Mouse (Mus musculus) MEL (cell line): ENCODE measurements around the gene Crybb1. TPM values are rescaled to one million over a fixed set of nuclear protein-coding genes. Genes with fewer than 3 reads are reported as not detected.

Experiments used
- DNase-seq: peaks from one replicate; pipeline ENCODE4 v3.0.0; 2011; ENCODE audit warnings: low read depth, low spot score
- H3K27ac ChIP-seq: 2 replicates; pipeline ENCODE4 v1.5.1; 2012; ENCODE audit warnings: low read depth, mild to moderate bottlenecking, control low read depth, low read length, moderate library complexity; ENCODE audit not compliant: control insufficient read depth
- H3K27me3 ChIP-seq, 2 experiments: fragments of 150-350 bp in 1 of 2; sonication (generic) in 1 of 2; 2 replicates each; pipeline ENCODE4 v1.6.1; 2012; ENCODE audit warnings: low read length in 2 of 2, mild to moderate bottlenecking in 2 of 2, improper control_type of control experiment in 1 of 2, moderate library complexity in 1 of 2; ENCODE audit not compliant: insufficient read depth in 2 of 2, control insufficient read depth in 1 of 2
- H3K36me3 ChIP-seq, 2 experiments: 2 replicates each; pipeline ENCODE4 v1.6.1; 2012 to 2014; ENCODE audit warnings: low read length in 2 of 2, improper control_type of control experiment in 1 of 2, inconsistent platforms in 1 of 2, mild to moderate bottlenecking in 1 of 2; ENCODE audit not compliant: insufficient read depth in 2 of 2, control insufficient read depth in 1 of 2
- H3K4me1 ChIP-seq, 2 experiments: fragments of 150-350 bp in 1 of 2; sonication (generic) in 1 of 2; 2 replicates each; pipeline ENCODE4 v1.6.1; 2012; ENCODE audit warnings: low read length in 2 of 2, improper control_type of control experiment in 1 of 2, mild to moderate bottlenecking in 1 of 2; ENCODE audit not compliant: insufficient read depth in 2 of 2, control insufficient read depth in 1 of 2
- H3K4me3 ChIP-seq, 2 experiments: fragments of 150-350 bp in 1 of 2; sonication (generic) in 1 of 2; 2 replicates each; pipeline ENCODE4 v1.5.1; 2012; ENCODE audit warnings: low read depth in 2 of 2, low read length in 2 of 2, mild to moderate bottlenecking in 2 of 2, moderate library complexity in 2 of 2, control low read depth in 1 of 2, improper control_type of control experiment in 1 of 2; ENCODE audit not compliant: control insufficient read depth in 1 of 2, insufficient read depth in 1 of 2
- H3K79me2 ChIP-seq: 2 replicates; pipeline ENCODE4 v1.6.1; 2012; ENCODE audit warnings: mild to moderate bottlenecking, low read length, moderate library complexity; ENCODE audit not compliant: control insufficient read depth, poor library complexity, insufficient read depth
- H3K9ac ChIP-seq: 2 replicates; pipeline ENCODE4 v1.6.1; 2012; ENCODE audit warnings: low read depth, mild to moderate bottlenecking, control low read depth, low read length, moderate library complexity; ENCODE audit not compliant: control insufficient read depth, poor library complexity, severe bottlenecking
- H3K9me3 ChIP-seq: fragments of 150-350 bp; sonication (generic); replicated peaks from 2 replicates; pipeline ENCODE4 v1.6.1; 2012; ENCODE audit warnings: mild to moderate bottlenecking, low read length, improper control_type of control experiment, moderate library complexity; ENCODE audit not compliant: insufficient read depth
- BHLHE40 ChIP-seq: IDR thresholded peaks from 2 replicates; pipeline ENCODE4 v1.6.1; 2012; ENCODE audit warnings: low read depth, mild to moderate bottlenecking, inconsistent platforms, low read length, improper control_type of control experiment, borderline replicate concordance
- CHD1 ChIP-seq: IDR thresholded peaks from 2 replicates; pipeline ENCODE4 v1.6.1; 2012; ENCODE audit warnings: low read depth, mild to moderate bottlenecking, inconsistent platforms, low read length, improper control_type of control experiment
- E2F4 ChIP-seq: IDR thresholded peaks from 2 replicates; pipeline ENCODE4 v1.6.1; 2011; ENCODE audit warnings: low read depth, low read length, improper control_type of control experiment, borderline replicate concordance
- EP300 ChIP-seq, 2 experiments: IDR thresholded peaks; 2 replicates each; pipeline ENCODE4 v1.6.1; 2011; ENCODE audit warnings: improper control_type of control experiment in 2 of 2, low read length in 2 of 2, low read depth in 1 of 2, mild to moderate bottlenecking in 1 of 2
- GABPA ChIP-seq: IDR thresholded peaks from 2 replicates; pipeline ENCODE4 v1.6.1; 2012; ENCODE audit warnings: low read depth, mild to moderate bottlenecking, inconsistent platforms, low read length, improper control_type of control experiment, moderate library complexity
- HCFC1 ChIP-seq: IDR thresholded peaks from 2 replicates; pipeline ENCODE4 v1.6.1; 2012; ENCODE audit warnings: low read depth, mild to moderate bottlenecking, inconsistent platforms, low read length, improper control_type of control experiment, moderate library complexity
- JUND ChIP-seq: IDR thresholded peaks from 2 replicates; pipeline ENCODE4 v1.6.1; 2011; ENCODE audit warnings: low read depth, mild to moderate bottlenecking, improper control_type of control experiment, low read length
- MAFK ChIP-seq: IDR thresholded peaks from 2 replicates; pipeline ENCODE4 v1.6.1; 2011; ENCODE audit warnings: low read depth, mild to moderate bottlenecking, low read length, improper control_type of control experiment, borderline replicate concordance
- MAX ChIP-seq: IDR thresholded peaks from 2 replicates; pipeline ENCODE4 v1.6.1; 2011; ENCODE audit warnings: low read length, improper control_type of control experiment
- MAZ ChIP-seq: IDR thresholded peaks from 2 replicates; pipeline ENCODE4 v1.6.1; 2012; ENCODE audit warnings: low read depth, mild to moderate bottlenecking, inconsistent platforms, low read length, improper control_type of control experiment
- MXI1 ChIP-seq: IDR thresholded peaks from 2 replicates; pipeline ENCODE4 v1.6.1; 2011; ENCODE audit warnings: mild to moderate bottlenecking, low read depth, low read length, improper control_type of control experiment
- MYB ChIP-seq: IDR thresholded peaks from 2 replicates; pipeline ENCODE4 v1.6.1; 2011; ENCODE audit warnings: mild to moderate bottlenecking, low read depth, low read length, improper control_type of control experiment
- MYC ChIP-seq: IDR thresholded peaks from 2 replicates; pipeline ENCODE4 v1.6.1; 2011; ENCODE audit warnings: low read depth, mild to moderate bottlenecking, low read length, improper control_type of control experiment, moderate library complexity
- NELFE ChIP-seq: IDR thresholded peaks from 2 replicates; pipeline ENCODE4 v1.6.1; 2011; ENCODE audit warnings: low read depth, low read length, improper control_type of control experiment
- POLR2AphosphoS5 ChIP-seq: IDR thresholded peaks from 2 replicates; pipeline ENCODE4 v1.6.1; 2012; ENCODE audit warnings: low read depth, borderline replicate concordance, mild to moderate bottlenecking, inconsistent platforms, low read length, moderate library complexity, mixed read lengths
- SIN3A ChIP-seq: IDR thresholded peaks from 2 replicates; pipeline ENCODE4 v1.6.1; 2012; ENCODE audit warnings: low read length, improper control_type of control experiment, inconsistent platforms
- USF1 ChIP-seq: IDR thresholded peaks from 2 replicates; pipeline ENCODE4 v1.6.1; 2014; ENCODE audit warnings: low read depth, mild to moderate bottlenecking, inconsistent platforms, low read length, improper control_type of control experiment, moderate library complexity
- ZNF384 ChIP-seq: IDR thresholded peaks from 2 replicates; pipeline ENCODE4 v1.6.1; 2012; ENCODE audit warnings: low read depth, mild to moderate bottlenecking, inconsistent platforms, low read length, improper control_type of control experiment
- polyA plus RNA-seq, 2 experiments: library from polyadenylated mRNA; stranded (reverse) in 1 of 2; unstranded in 1 of 2; fragments of >175 nt in 1 of 2; fragments of >200 nt in 1 of 2; gene quantifications; 2 replicates each; pipeline versions ENCODE4 v1.2.1 to v1.2.4; 2012; ENCODE audit warnings: low replicate concordance in 2 of 2, low read depth in 1 of 2; ENCODE audit not compliant: insufficient read length in 2 of 2, insufficient read depth in 1 of 2, missing spikeins in 1 of 2
- total RNA-seq: library from RNA; depleted of rRNA; stranded (reverse); fragments of 300-350 nt; gene quantifications from 2 replicates; pipeline ENCODE4 v1.2.3, GENCODE M21; 2012

The Crybb1 gene
- total and polyA plus RNA-seq, 3 experiments = 0.24 to 0.27 TPM; not detected in 1

DNA sequence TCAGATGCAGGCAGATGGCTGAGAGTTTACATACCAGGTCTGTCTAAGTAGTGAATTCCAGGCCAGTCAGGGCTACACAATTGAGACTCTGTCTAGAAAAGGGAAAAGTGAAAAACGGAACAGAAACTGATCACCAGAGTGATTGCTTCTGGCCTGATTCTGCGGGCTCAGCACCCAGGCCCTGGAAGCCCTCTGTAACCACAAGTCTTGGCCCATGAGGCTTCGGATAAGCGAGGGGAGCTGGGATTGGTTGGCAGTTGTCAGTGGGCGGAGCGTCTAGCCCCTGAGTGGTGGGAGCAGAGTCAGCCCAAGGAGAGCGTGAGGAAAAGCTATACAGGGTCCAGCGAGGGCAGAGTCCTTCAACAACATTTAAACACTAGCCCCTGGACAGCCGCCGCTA, 9.9 kb downstream of the Crybb1 start (continued):
- no peak for TF ChIP-seq HCFC1
- TF ChIP-seq USF1 = no peak
- TF ChIP-seq MAZ = no peak
- no peak for TF ChIP-seq CHD1
- no peak for TF ChIP-seq E2F4
- no peak for TF ChIP-seq BHLHE40
- no peak for TF ChIP-seq ZNF384
- TF ChIP-seq MYB = no peak
- no peak for TF ChIP-seq JUND
- no peak for TF ChIP-seq POLR2AphosphoS5
- 0 out of 2 replicates have a peak, but pooled peaks have one; percentile 42 for TF ChIP-seq MAFK
- TF ChIP-seq MYC = no peak
- no peak for TF ChIP-seq NELFE
- no peak for TF ChIP-seq GABPA
- TF ChIP-seq SIN3A = no peak
- TF ChIP-seq MAX = no peak

DNA sequence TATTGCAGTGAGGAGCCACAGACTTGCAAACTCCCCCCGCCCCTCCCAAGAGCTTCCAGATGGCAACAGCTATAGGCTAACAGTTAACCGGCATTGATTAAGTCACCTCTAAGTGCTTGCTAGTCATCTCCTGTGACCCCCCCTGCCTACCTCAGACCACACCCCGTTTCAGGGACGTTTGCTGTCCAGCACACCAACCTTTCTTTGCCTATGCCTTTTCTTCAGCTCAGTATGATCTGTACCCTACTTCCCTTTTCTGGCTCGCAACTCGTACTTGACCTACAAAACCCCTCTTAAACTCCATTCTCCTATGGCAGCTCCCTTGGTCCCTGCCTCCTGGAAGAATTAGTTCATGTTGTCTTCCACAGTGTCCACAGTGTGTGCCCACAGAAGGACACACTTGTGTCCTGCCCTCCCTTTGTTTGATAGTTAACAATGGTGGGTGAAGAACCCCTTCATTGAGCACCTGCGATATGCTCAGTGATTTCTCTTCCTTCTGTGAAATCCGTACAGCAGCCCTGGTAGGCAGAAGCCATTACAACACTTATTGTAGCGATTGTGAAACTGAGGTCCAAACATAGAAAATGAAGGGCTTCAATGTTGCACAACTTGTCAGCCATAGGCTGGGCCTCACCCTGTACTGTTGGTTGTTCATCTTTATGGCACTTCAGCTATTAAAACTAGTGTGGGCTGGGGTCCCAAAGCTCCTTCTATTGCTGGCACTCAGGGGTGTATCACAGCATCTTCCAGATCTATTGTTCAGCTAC, 10.6 kb downstream of the Crybb1 start:
- peak overlapping the region; percentile 35 to 41; a peak in 3 of 4 replicates for H3K4me3 ChIP-seq
- H3K36me3 ChIP-seq = peaks cover 0 to 7% of the 10 kb centered on the region in 2 experiments; a peak in 1 of 4 replicates
- H3K27ac ChIP-seq = no peak overlapping the region
- peak overlapping the region; percentile 39 for H3K9ac ChIP-seq
- TF ChIP-seq SIN3A (no peak), MXI1 (0 out of 2 replicates have a peak, but pooled peaks have one; percentile 1), MYB (no peak), GABPA (no peak), EP300 (IDR thresholded peaks at IDR 0.05; ENCODE audit: low read depth in 1 of 2, low read length in 2 of 2) (0 out of 4 replicates have a peak, but pooled peaks of 1 of the 2 experiments have one; percentile 11)
- peaks cover 0 to 20% of the 10 kb centered on the region in 2 experiments for H3K4me1 ChIP-seq
- H3K27me3 ChIP-seq = 0 out of 4 replicates have a peak, but pooled peaks cover 0 to under 1% of the 10 kb centered on the region in 2 experiments
- H3K9me3 ChIP-seq = no peaks in the 10 kb centered on the region
- DNase-seq = peak; percentile 82
- no peaks in the 10 kb centered on the region for H3K79me2 ChIP-seq
